Mouse (Mus musculus) ES-E14 (cell line): ENCODE data around the gene S100a14. TPM values are rescaled to one million over a fixed set of nuclear protein-coding genes. Genes with fewer than 3 reads are reported as not detected.

Experiments
- DNase-seq: peaks from one replicate; pipeline ENCODE4 v3.0.0-alpha.2; 2013; ENCODE audit warnings: low read depth, low spot score
- H3K27ac ChIP-seq: 2 replicates; pipeline ENCODE4 v1.5.1; 2012; ENCODE audit warnings: low read depth, mild to moderate bottlenecking, low read length, moderate library complexity, mixed read lengths; ENCODE audit not compliant: poor library complexity, insufficient read depth, severe bottlenecking
- H3K36me3 ChIP-seq: 2 replicates; pipeline ENCODE4 v1.6.1; 2012; ENCODE audit warnings: mild to moderate bottlenecking, low read length, moderate library complexity, mixed read lengths; ENCODE audit not compliant: control insufficient read depth, poor library complexity, insufficient read depth, severe bottlenecking
- H3K4me1 ChIP-seq, 2 experiments: fragments of 150-350 bp in 1 of 2; sonication (generic) in 1 of 2; 2 replicates each; pipeline ENCODE4 v1.6.1; 2012; ENCODE audit warnings: low read length in 2 of 2, mild to moderate bottlenecking in 1 of 2, mixed read lengths in 1 of 2; ENCODE audit not compliant: control insufficient read depth in 2 of 2, insufficient read depth in 2 of 2, poor library complexity in 1 of 2
- H3K4me3 ChIP-seq, 2 experiments: fragments of 150-350 bp in 1 of 2; sonication (generic) in 1 of 2; 2 replicates each; pipeline ENCODE4 v1.5.1; 2012; ENCODE audit warnings: low read length in 2 of 2, low read depth in 1 of 2, mild to moderate bottlenecking in 1 of 2, mixed read lengths in 1 of 2; ENCODE audit not compliant: insufficient read depth in 1 of 2, poor library complexity in 1 of 2, severe bottlenecking in 1 of 2
- H3K9ac ChIP-seq: 2 replicates; pipeline ENCODE4 v1.6.1; 2012; ENCODE audit warnings: low read depth, mild to moderate bottlenecking, low read length, mixed read lengths; ENCODE audit not compliant: poor library complexity, insufficient read depth, severe bottlenecking
- H3K9me3 ChIP-seq: fragments of 150-350 bp; sonication (generic); 2 replicates; pipeline ENCODE4 v1.6.1; 2012; ENCODE audit warnings: low read depth, mild to moderate bottlenecking, low read length; ENCODE audit not compliant: control insufficient read depth, insufficient read depth
- CHD2 ChIP-seq: IDR thresholded peaks from 2 replicates; pipeline ENCODE4 v1.6.1; 2014; ENCODE audit warnings: mild to moderate bottlenecking, low read depth, low read length, inconsistent platforms
- HCFC1 ChIP-seq: IDR thresholded peaks from 2 replicates; pipeline ENCODE4 v1.6.1; 2012; ENCODE audit warnings: low read length, inconsistent platforms, borderline replicate concordance; ENCODE audit not compliant: insufficient read depth
- MAFK ChIP-seq: IDR thresholded peaks from 2 replicates; pipeline ENCODE4 v1.6.1; 2014; ENCODE audit warnings: mild to moderate bottlenecking, low read depth, low read length, inconsistent platforms; ENCODE audit not compliant: insufficient read depth
- ZC3H11A ChIP-seq: IDR thresholded peaks from 2 replicates; pipeline ENCODE4 v1.6.1; 2012; ENCODE audit warnings: low read depth, mild to moderate bottlenecking, inconsistent platforms, low read length, borderline replicate concordance
- ZNF384 ChIP-seq: IDR thresholded peaks from 2 replicates; pipeline ENCODE4 v1.6.1; 2012; ENCODE audit warnings: low read depth, low read length, inconsistent platforms
- in situ Hi-C, 2 experiments: fragments of 600-800 bp; cut with MboI; formaldehyde crosslinking; loops; one replicate each; pipeline ENCODE4 v1.15.1; 2025; ENCODE audit warnings: low sequenced_read_pairs in 2 of 2, inconsistent platforms in 1 of 2; ENCODE audit not compliant: unreplicated experiment in 2 of 2
- total RNA-seq: library from RNA; depleted of rRNA; stranded (reverse); fragments of 300-350 nt; gene quantifications from 2 replicates; pipeline ENCODE4 v1.2.3, GENCODE M21; 2012; rRNA removed

Gene S100a14
- total RNA-seq, 1 experiment: 0.54 TPM

GRCm38 (mm10) chr3:90574691-90575090 is 48.0 kb downstream of the S100a14 start:
- Histone ChIP-seq H3K27ac (no peak overlapping the region), H3K4me1 (no peaks in the 10 kb centered on the region), H3K9me3 (no peaks in the 10 kb centered on the region), H3K4me3 (no peak overlapping the region), H3K9ac (no peak overlapping the region), H3K36me3 (no peaks in the 10 kb centered on the region)
- TF ChIP-seq ZNF384: no peak
- no peak for TF ChIP-seq CHD2
- no peak for TF ChIP-seq HCFC1
- no peak for TF ChIP-seq ZC3H11A
- no peak for TF ChIP-seq MAFK
- in situ Hi-C loops: no loop called here
- no peak for DNase-seq

GRCm38 (mm10) chr3:90575320-90575719 is 48.7 kb downstream of the S100a14 start:
- Histone ChIP-seq H3K4me3 (no peak overlapping the region), H3K9ac (no peak overlapping the region), H3K27ac (no peak overlapping the region), H3K36me3 (no peaks in the 10 kb centered on the region), H3K4me1 (no peaks in the 10 kb centered on the region), H3K9me3 (no peaks in the 10 kb centered on the region)
- DNase-seq: no peak
- in situ Hi-C loops: no loop called here
- no peak for TF ChIP-seq HCFC1
- no peak for TF ChIP-seq MAFK
- no peak for TF ChIP-seq ZC3H11A
- no peak for TF ChIP-seq CHD2
- TF ChIP-seq ZNF384: no peak

GRCm38 (mm10) chr3:90576351-90577001 is 49.8 kb downstream of the S100a14 start:
- Histone ChIP-seq H3K4me1 (no peaks in the 10 kb centered on the region), H3K27ac (no peak overlapping the region), H3K4me3 (no peak overlapping the region), H3K9ac (no peak overlapping the region), H3K36me3 (no peaks in the 10 kb centered on the region), H3K9me3 (no peaks in the 10 kb centered on the region)
- in situ Hi-C loops: no loop called here
- TF ChIP-seq ZC3H11A (no peak), CHD2 (no peak), MAFK (no peak), HCFC1 (no peak), ZNF384 (no peak)
- no peak for DNase-seq

Other genes starting within 250 kb of the S100a14 start
- gene Gatad2b, start 233.7 kb upstream of the S100a14 start, total RNA-seq: 17.9 and 20.9 TPM in 2 replicates
- gene Slc27a3, start 136.9 kb upstream of the S100a14 start, total RNA-seq: 22.9 and 43.7 TPM in 2 replicates
- gene Ints3, start 93.2 kb upstream of the S100a14 start, total RNA-seq: 62.7 and 72.4 TPM in 2 replicates
- gene Npr1, start 61.0 kb upstream of the S100a14 start, total RNA-seq: 16.4 and 21.6 TPM in 2 replicates
- gene Ilf2, start 50.7 kb upstream of the S100a14 start, total RNA-seq: 153 and 165 TPM in 2 replicates
- gene Snapin, start 35.8 kb upstream of the S100a14 start, total RNA-seq: 24.7 and 33.6 TPM in 2 replicates
- gene Chtop, start 17.4 kb upstream of the S100a14 start, total RNA-seq: 84.0 and 110 TPM in 2 replicates
- 1.7 and 2.3 TPM in 2 replicates for gene S100a1, start 12.5 kb upstream of the S100a14 start, total RNA-seq
- 5.3 and 8.2 TPM in 2 replicates for gene S100a13, start 12.4 kb upstream of the S100a14 start, total RNA-seq
- 3.2 TPM in 2 replicates for gene S100a16, start 10.4 kb downstream of the S100a14 start, total RNA-seq
- 0.95 and 1.6 TPM in 2 replicates for gene S100a3, start 33.7 kb downstream of the S100a14 start, total RNA-seq
- gene S100a2, start 63.4 kb downstream of the S100a14 start, total RNA-seq: not detected in 2 replicates
- gene Gm42674, start 75.0 kb downstream of the S100a14 start, total RNA-seq: not detected in 2 replicates
- 2.0 and 6.9 TPM in 2 replicates for gene S100a4, start 76.9 kb downstream of the S100a14 start, total RNA-seq
- gene S100a5, start 81.7 kb downstream of the S100a14 start, total RNA-seq: not detected in 2 replicates
- 488 and 912 TPM in 2 replicates for gene S100a6, start 86.0 kb downstream of the S100a14 start, total RNA-seq
- 0.32 and 1.1 TPM in 2 replicates for gene S100a7a, start 127.2 kb downstream of the S100a14 start, total RNA-seq
- gene S100a8, start 142.1 kb downstream of the S100a14 start, total RNA-seq: not detected in 2 replicates
- gene S100a9, start 168.9 kb downstream of the S100a14 start, total RNA-seq: not detected in 2 replicates
- gene Pglyrp4, start 200.1 kb downstream of the S100a14 start, total RNA-seq: not detected in 2 replicates